Mouse (Mus musculus) heart, postnatal 25 days (tissue): ENCODE results near the gene Coro1a. TPM values are rescaled to one million over a fixed set of nuclear protein-coding genes. Genes with fewer than 3 reads are reported as not detected.
A peak's percentile ranks its signal among the peaks of the same experiment; 100 is the strongest.

Experiments used
- DNase-seq: peaks from one replicate; pipeline ENCODE4 v3.0.0; 2022; ENCODE audit warnings: low spot score
- intact Hi-C: fragments of 180-260 bp; cut with DNase I; formaldehyde crosslinking; loops from one replicate; pipeline ENCODE4 v1.15.1; 2025
- total RNA-seq, 2 experiments: library from RNA; stranded (reverse); gene quantifications; 2 replicates each; pipeline ENCODE4 v1.2.3; 2021

Coro1a gene
- total RNA-seq, 2 experiments from 2014 or later: 10.6 to 10.8 TPM

- intact Hi-C loops: no loop called here
- no peak for DNase-seq
Measured at GRCm38 (mm10) chr7:126710266-126710665, 2.7 kb upstream of the Coro1a start.

- intact Hi-C loops: no loop called here
- DNase-seq: no peak
Measured at GRCm38 (mm10) chr7:126708175-126708952, 777 bp upstream of the Coro1a start.

- no peak for DNase-seq
- intact Hi-C loops: loop anchor here (5.0 kb wide), 2 partner anchors 43 to 222 kb away; no protein-coding TSS in a partner anchor
Measured at GRCm38 (mm10) chr7:126704121-126704980, 3.2 kb downstream of the Coro1a start.

GRCm38 (mm10) chr7:126703757-126704077 is 3.9 kb downstream of the Coro1a start:
- intact Hi-C loops: loop anchor here (5.0 kb wide), 2 partner anchors 44 to 221 kb away; no protein-coding TSS in a partner anchor
- no peak for DNase-seq

- intact Hi-C loops: loop anchor here (5.0 kb wide), 2 partner anchors 44 to 221 kb away; no protein-coding TSS in a partner anchor
- no peak for DNase-seq
Measured at GRCm38 (mm10) chr7:126702861-126703756, 4.5 kb downstream of the Coro1a start.

- no peak for DNase-seq
- intact Hi-C loops: loop anchor here (5.0 kb wide), 2 partner anchors 45 to 220 kb away; no protein-coding TSS in a partner anchor
Measured at GRCm38 (mm10) chr7:126702358-126702757, 5.2 kb downstream of the Coro1a start.

GRCm38 (mm10) chr7:126701559-126702357 is 5.8 kb downstream of the Coro1a start:
- DNase-seq: no peak
- intact Hi-C loops: loop anchor here (2.0 to 5.0 kb wide), 3 partner anchors 46 to 219 kb away; no protein-coding TSS in a partner anchor

- intact Hi-C loops: loop anchor here (2.0 to 5.0 kb wide), 3 partner anchors 46 to 219 kb away; no protein-coding TSS in a partner anchor
- peak; percentile 62 for DNase-seq
Measured at GRCm38 (mm10) chr7:126701070-126701469, 6.5 kb downstream of the Coro1a start.

GRCm38 (mm10) chr7:126700063-126701015 is 7.2 kb downstream of the Coro1a start:
- intact Hi-C loops: loop anchor here (2.0 to 5.0 kb wide), 3 partner anchors 47 to 218 kb away; no protein-coding TSS in a partner anchor
- DNase-seq: no peak

- intact Hi-C loops: no loop called here
- DNase-seq: no peak
Measured at GRCm38 (mm10) chr7:126697838-126698237, 9.7 kb downstream of the Coro1a start.

GRCm38 (mm10) chr7:126696886-126697285 is 10.7 kb downstream of the Coro1a start:
- intact Hi-C loops: no loop called here
- DNase-seq: no peak

GRCm38 (mm10) chr7:126696303-126696702 is 11.3 kb downstream of the Coro1a start:
- no peak for DNase-seq
- intact Hi-C loops: no loop called here

- DNase-seq: peak; percentile 94
- intact Hi-C loops: no loop called here
Measured at GRCm38 (mm10) chr7:126695631-126696207, 11.9 kb downstream of the Coro1a start, which contains the start of gene Slx1b. Gene Slx1b, minus strand, starts transcription at chr7:126695784.

GRCm38 (mm10) chr7:126695210-126695611 is 12.4 kb downstream of the Coro1a start, which contains the start of gene Bola2:
Gene Bola2, plus strand, starts transcription at chr7:126695401.
- intact Hi-C loops: no loop called here
- DNase-seq: peak; percentile 51

GRCm38 (mm10) chr7:126694441-126695051 is 13.0 kb downstream of the Coro1a start:
- intact Hi-C loops: no loop called here
- no peak for DNase-seq

- intact Hi-C loops: loop anchor here (1.0 to 2.0 kb wide), 2 partner anchors 17 to 50 kb away; partner anchors contain the start of gene Sult1a1
- no peak for DNase-seq
Measured at GRCm38 (mm10) chr7:126693781-126694180, 13.8 kb downstream of the Coro1a start.
